Mouse (Mus musculus) C2C12 (cell line): Measurements from ENCODE around the gene Hacl1.

Experiments used
- CTCF ChIP-seq: IDR thresholded peaks from one replicate; pipeline ENCODE4 v1.5.1; 2011; ENCODE audit not compliant: control insufficient read depth, insufficient read depth, insufficient read length
- MYOG ChIP-seq: IDR thresholded peaks from one replicate; pipeline ENCODE4 v1.6.1; 2011; ENCODE audit not compliant: control insufficient read depth, insufficient read length; ENCODE audit errors: extremely low read depth

DNA sequence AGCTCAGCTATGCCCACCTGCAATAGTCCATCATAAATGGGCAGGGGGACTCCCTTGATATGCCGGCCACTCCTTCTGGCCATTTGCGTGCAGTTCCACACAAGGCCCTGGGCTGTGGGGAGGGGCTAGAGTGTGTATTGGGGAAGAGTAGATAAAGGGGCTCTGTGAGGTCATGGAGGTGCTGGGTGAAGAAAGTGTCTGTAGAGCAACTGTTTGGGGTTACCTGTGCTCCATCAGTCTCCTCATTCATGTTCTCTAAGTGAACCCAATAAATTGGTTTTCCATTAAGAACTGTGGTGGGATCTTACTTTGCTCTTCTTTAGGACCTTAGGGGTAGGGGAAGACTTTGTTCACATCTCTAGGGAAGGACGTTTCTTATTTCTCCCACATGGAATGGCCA, 49.8 kb downstream of the Hacl1 start, which contains the start of gene Colq:
- no peak for TF ChIP-seq CTCF
- TF ChIP-seq MYOG: no peak
